Mouse (Mus musculus) spleen, adult 2 months (tissue): ENCODE results near the gene Myl7.
A peak's percentile ranks its signal among the peaks of the same experiment; 100 is the strongest.

Source experiments
- CTCF ChIP-seq: fragments of 200-500 bp; IDR thresholded peaks from 2 replicates; pipeline ENCODE4 v1.5.1; 2011; ENCODE audit warnings: mild to moderate bottlenecking, inconsistent platforms; ENCODE audit not compliant: insufficient read depth, insufficient read length, insufficient replicate concordance; ENCODE audit errors: extremely low read depth
- POLR2A ChIP-seq: fragments of 200-500 bp; IDR thresholded peaks from 2 replicates; pipeline ENCODE4 v1.6.1; 2011; ENCODE audit warnings: low read depth, low read length, inconsistent platforms

DNA sequence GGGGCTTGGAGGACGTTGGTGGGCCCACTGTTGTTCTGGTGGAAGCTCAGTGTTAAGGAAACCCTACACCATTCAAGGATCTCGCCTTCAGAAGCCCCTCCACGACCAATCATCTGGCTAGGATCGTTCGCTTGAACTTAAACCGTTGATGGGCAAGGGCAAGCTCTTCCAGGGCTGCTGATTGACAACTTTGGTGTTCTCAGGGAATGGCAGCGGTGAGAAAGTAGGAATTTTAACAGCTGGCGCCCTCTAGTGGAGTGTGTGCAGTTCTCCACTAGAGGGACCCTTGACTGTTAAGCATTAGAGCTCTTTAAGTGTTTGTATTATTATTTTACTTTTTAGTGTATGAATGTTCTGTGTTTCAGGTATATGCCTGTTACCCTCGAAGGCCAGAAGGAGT is 12.4 kb downstream of the Myl7 start:
- TF ChIP-seq CTCF (peak; percentile 52; the same call in 1 of the 2 replicates), POLR2A (no peak)
